Mouse (Mus musculus): ENCODE data around the gene Ccz1. TPM values are rescaled to one million over a fixed set of nuclear protein-coding genes. Genes with fewer than 3 reads are reported as not detected.
"Not testable (repeated sequence)": the region's sequence is repeated elsewhere in the genome, so short reads cannot be mapped to it uniquely, and the experiment has no call there.

Gene Ccz1
- polyA plus RNA-seq, 2 experiments: 21.9 to 46.8 TPM

DNA sequence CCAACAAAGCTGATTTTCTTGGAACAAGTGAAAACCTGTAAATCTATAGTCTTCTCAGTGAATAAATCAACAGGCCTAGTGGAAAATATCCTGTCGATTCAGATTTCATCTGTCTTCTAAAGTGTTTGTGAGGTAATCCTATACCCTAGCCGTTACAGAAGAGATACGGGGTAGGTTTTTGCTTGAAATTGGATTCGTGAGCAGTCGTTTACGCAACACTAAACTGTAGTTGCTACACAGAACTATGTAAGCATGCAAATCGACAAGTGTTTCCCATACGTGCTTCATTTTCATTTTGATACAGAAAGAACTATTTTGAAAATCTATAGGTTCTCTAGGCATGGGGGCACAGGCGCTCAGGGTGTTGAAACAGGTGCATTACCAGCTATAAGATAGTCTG is 1.2 kb upstream of the Ccz1 start:
- WGBS (ENCODE audit: insufficient replicate concordance): 78% methylated on average over 9 of the region's 9 CpGs
- TF ChIP-seq EP300 (IDR thresholded peaks at IDR 0.05; ENCODE audit: low read depth) (no peak), CTCF (IDR thresholded peaks at IDR 0.05; ENCODE audit: low read depth) (no peak)
- no peaks in the 10 kb centered on the region for H3K27me3 ChIP-seq (ENCODE audit: control insufficient read depth, insufficient read depth, low read length)

DNA sequence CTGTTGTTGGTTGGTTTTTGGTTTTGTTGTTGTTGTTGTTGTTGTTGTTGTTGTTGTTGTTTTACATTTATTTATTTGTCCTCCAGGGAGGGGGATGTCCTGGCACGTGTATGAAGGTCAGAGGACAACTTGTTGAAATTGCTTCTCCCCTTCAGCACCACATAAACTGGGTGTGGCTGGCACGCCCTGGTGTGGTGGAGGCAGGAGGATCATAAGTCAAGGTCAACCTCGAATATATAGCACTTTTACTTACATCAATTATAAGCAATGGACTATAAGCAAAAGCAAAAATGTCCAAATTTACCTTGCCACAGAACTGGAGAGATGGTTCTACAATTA is 604 bp upstream of the Ccz1 start:
- 45% methylated on average over 3 of the region's 3 CpGs for WGBS (ENCODE audit: insufficient replicate concordance)
- TF ChIP-seq EP300 (IDR thresholded peaks at IDR 0.05; ENCODE audit: low read depth) (no peak), CTCF (IDR thresholded peaks at IDR 0.05; ENCODE audit: low read depth) (no peak)
- H3K27me3 ChIP-seq (ENCODE audit: control insufficient read depth, insufficient read depth, low read length): no peaks in the 10 kb centered on the region
- H3K36me3 ChIP-seq (replicated peaks; ENCODE audit: control insufficient read depth, insufficient read depth, low read depth): peaks cover 17% of the 10 kb centered on the region
- peak overlapping the region; percentile 93 to 99; a peak in 3 of 4 replicates for H3K4me3 ChIP-seq (ENCODE audit: insufficient read depth in 1 of 2, low read depth in 2 of 2, low read length in 2 of 2)
- peak overlapping the region; percentile 84; the same call in 1 of the 2 replicates for H3K27ac ChIP-seq
- ATAC-seq (ENCODE audit: insufficient read depth) (no peak), DNase-seq (ENCODE audit: low read depth in 3 of 3, low spot score in 3 of 3) (no peak)
- peak overlapping the region; percentile 78 for H3K4me2 ChIP-seq (ENCODE audit: low read depth)
- H3K9me3 ChIP-seq (ENCODE audit: control insufficient read depth, low read length): no peaks in the 10 kb centered on the region
- H3K9ac ChIP-seq (replicated peaks): no peak overlapping the region; the same call in 1 of the 2 replicates
- peaks cover 9 to 14% of the 10 kb centered on the region in 2 experiments for H3K4me1 ChIP-seq (replicated peaks; ENCODE audit: control insufficient read depth in 2 of 2, insufficient read depth in 2 of 2, low read length in 1 of 2)

More for the DNA sequence above, 1.2 kb upstream of the Ccz1 start:
- Histone ChIP-seq H3K4me1 (replicated peaks; ENCODE audit: control insufficient read depth in 2 of 2, insufficient read depth in 2 of 2, low read length in 1 of 2) (peaks cover 9 to 14% of the 10 kb centered on the region in 2 experiments), H3K4me2 (ENCODE audit: low read depth) (no peak overlapping the region), H3K36me3 (replicated peaks; ENCODE audit: control insufficient read depth, insufficient read depth, low read depth) (peaks cover 12% of the 10 kb centered on the region), H3K9me3 (ENCODE audit: control insufficient read depth, low read length) (no peaks in the 10 kb centered on the region), H3K27ac (no peak overlapping the region), H3K4me3 (ENCODE audit: insufficient read depth in 1 of 2, low read depth in 2 of 2, low read length in 2 of 2) (no peak overlapping the region), H3K9ac (replicated peaks) (no peak overlapping the region)
- DNase-seq (ENCODE audit: low read depth in 3 of 3, low spot score in 3 of 3) (no peak), ATAC-seq (ENCODE audit: insufficient read depth) (no peak)

DNA sequence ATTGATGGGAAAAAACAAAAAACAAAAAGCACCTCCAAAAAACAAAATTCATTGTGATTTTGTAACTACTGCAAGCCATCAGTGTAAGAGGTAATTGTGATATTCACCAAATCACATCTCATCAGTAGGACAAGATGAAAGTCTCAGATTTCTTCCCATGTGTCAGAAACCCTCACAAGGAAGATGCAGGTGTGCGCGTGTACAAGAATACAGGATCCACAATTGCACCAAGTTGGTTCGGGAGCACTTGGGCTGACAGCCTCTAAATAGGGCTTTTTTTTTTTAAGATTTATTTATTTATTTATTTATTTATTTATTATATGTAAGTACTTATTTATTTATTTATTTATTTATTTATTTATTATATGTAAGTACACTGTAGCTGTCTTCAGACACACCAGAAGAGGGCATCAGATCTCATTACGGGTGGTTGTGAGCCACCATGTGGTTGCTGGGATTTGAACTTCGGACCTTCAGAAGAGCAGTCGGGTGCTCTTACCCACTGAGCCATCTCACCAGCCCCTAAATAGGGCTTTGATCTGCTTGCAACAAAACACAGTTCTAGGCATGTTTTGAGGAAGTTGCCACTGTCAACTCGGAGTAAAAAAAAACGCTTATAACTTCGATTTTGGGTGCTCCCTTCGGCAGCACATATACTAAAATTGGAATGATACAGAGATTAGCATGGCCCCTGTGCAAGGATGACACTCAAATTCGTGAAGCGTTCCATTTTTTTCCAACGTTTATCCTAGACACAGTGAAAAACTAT is 1.1 kb downstream of the Ccz1 start:
- not testable (repeated sequence) for H3K9me3 ChIP-seq (ENCODE audit: control insufficient read depth, low read length); ATAC-seq (ENCODE audit: insufficient read depth); H3K27me3 ChIP-seq (ENCODE audit: control insufficient read depth, insufficient read depth, low read length); DNase-seq (ENCODE audit: low read depth in 3 of 3, low spot score in 3 of 3)
- Histone ChIP-seq H3K27ac (peak overlapping the region; percentile 84; the same call in 1 of the 2 replicates), H3K4me3 (ENCODE audit: insufficient read depth in 1 of 2, low read depth in 2 of 2, low read length in 2 of 2) (peak overlapping the region; percentile 50 to 99), H3K4me2 (ENCODE audit: low read depth) (peak overlapping the region; percentile 78), H3K9ac (replicated peaks) (peak overlapping the region; percentile 97), H3K4me1 (replicated peaks; ENCODE audit: control insufficient read depth in 2 of 2, insufficient read depth in 2 of 2, low read length in 1 of 2) (peaks cover 9 to 14% of the 10 kb centered on the region in 2 experiments), H3K36me3 (replicated peaks; ENCODE audit: control insufficient read depth, insufficient read depth, low read depth) (peaks cover 24% of the 10 kb centered on the region)
- 36% methylated on average over 12 of the region's 13 CpGs for WGBS (ENCODE audit: insufficient replicate concordance)

DNA sequence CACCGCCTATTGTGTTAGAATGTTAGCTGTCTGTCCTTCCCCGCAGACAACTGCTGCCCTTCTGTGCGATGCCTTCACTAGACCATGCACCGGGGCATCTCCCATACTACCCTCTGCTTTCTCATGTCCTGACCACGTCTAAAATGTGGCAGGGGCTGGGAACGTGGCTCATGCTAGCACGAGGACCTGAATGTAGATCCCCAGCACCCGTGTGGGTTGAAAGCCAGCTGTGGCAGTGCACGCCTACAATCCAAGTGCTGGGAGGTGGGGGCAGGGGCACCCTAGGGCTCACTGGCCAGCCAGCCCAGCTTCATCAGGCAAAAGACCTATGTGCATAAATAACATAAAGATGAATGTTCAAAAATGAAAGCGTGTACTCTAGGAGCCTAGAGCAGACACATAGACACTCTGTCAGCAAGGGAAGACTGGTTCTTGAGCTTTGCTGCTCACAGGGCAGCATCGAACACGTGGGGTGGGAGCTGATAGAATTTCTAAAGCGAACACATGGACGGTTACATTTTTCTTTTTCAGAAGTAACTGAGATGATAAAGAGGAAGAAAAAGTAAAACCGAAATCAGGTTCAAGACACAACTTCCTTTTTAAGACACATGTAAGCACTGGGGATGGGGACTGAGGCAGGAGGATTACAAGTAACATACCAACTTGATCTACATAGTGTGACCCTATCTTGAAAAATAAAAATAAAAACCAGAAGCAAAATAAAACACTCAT is 12.1 kb downstream of the Ccz1 start:
- H3K4me1 ChIP-seq (replicated peaks; ENCODE audit: control insufficient read depth in 2 of 2, insufficient read depth in 2 of 2, low read length in 1 of 2): no peaks in the 10 kb centered on the region
- WGBS (ENCODE audit: insufficient replicate concordance): 76% methylated on average over 15 of the region's 15 CpGs
- DNase-seq (ENCODE audit: low read depth in 3 of 3, low spot score in 3 of 3) (no peak), ATAC-seq (ENCODE audit: insufficient read depth) (no peak)
- no peak overlapping the region for H3K4me3 ChIP-seq (ENCODE audit: insufficient read depth in 1 of 2, low read depth in 2 of 2, low read length in 2 of 2)
- TF ChIP-seq EP300 (IDR thresholded peaks at IDR 0.05; ENCODE audit: low read depth) (no peak), CTCF (IDR thresholded peaks at IDR 0.05; ENCODE audit: low read depth) (no peak)
- no peak overlapping the region for H3K4me2 ChIP-seq (ENCODE audit: low read depth)
- H3K9me3 ChIP-seq (ENCODE audit: control insufficient read depth, low read length): no peaks in the 10 kb centered on the region
- H3K36me3 ChIP-seq (replicated peaks; ENCODE audit: control insufficient read depth, insufficient read depth, low read depth): peaks cover 38% of the 10 kb centered on the region
- no peak overlapping the region for H3K9ac ChIP-seq (replicated peaks)
- H3K27ac ChIP-seq: no peak overlapping the region
- no peaks in the 10 kb centered on the region for H3K27me3 ChIP-seq (ENCODE audit: control insufficient read depth, insufficient read depth, low read length)

DNA sequence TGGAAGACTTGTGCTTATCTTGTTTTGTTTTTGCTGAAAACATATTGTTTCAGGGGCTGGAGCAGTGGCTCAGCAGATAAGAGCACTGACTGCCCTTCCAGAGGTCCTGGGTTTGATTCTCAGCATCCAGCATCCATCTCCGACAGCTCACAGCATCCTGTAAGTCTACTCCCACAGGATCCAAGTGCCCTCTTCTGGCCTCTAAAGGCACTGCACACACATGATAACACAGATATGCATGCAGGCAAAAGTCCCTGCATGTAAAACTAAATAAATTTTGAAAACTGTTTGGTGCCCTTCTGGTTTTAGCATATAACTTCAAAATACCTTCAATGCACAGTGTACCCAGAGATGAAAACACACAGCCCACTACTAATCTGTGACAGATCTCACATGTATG is 15.3 kb downstream of the Ccz1 start:
- TF ChIP-seq CTCF (IDR thresholded peaks at IDR 0.05; ENCODE audit: low read depth): peak; percentile 77
- TF ChIP-seq EP300 (IDR thresholded peaks at IDR 0.05; ENCODE audit: low read depth): no peak
- ATAC-seq (ENCODE audit: insufficient read depth) (no peak), DNase-seq (ENCODE audit: low read depth in 3 of 3, low spot score in 3 of 3) (no peak)
- Histone ChIP-seq H3K4me3 (ENCODE audit: insufficient read depth in 1 of 2, low read depth in 2 of 2, low read length in 2 of 2) (no peak overlapping the region), H3K27me3 (ENCODE audit: control insufficient read depth, insufficient read depth, low read length) (no peaks in the 10 kb centered on the region), H3K9ac (replicated peaks) (no peak overlapping the region), H3K4me2 (ENCODE audit: low read depth) (no peak overlapping the region), H3K27ac (no peak overlapping the region), H3K9me3 (ENCODE audit: control insufficient read depth, low read length) (no peaks in the 10 kb centered on the region), H3K4me1 (replicated peaks; ENCODE audit: control insufficient read depth in 2 of 2, insufficient read depth in 2 of 2, low read length in 1 of 2) (no peaks in the 10 kb centered on the region), H3K36me3 (replicated peaks; ENCODE audit: control insufficient read depth, insufficient read depth, low read depth) (peaks cover 39% of the 10 kb centered on the region)
- 91% methylated on average over 1 of the region's 1 CpGs for WGBS (ENCODE audit: insufficient replicate concordance)
